Mouse (Mus musculus): ENCODE measurements around the gene Sgo2a. TPM values are rescaled to one million over a fixed set of nuclear protein-coding genes. Genes with fewer than 3 reads are reported as not detected.

Gene Sgo2a
- polyA plus RNA-seq, 1 experiment: 4.3 TPM

GRCm38 (mm10) chr1:58056939-58057338 lies 61.2 kb downstream of the Sgo2a start:
- Histone ChIP-seq H3K79me2 (ENCODE audit: control insufficient read depth, insufficient read depth) (no peaks in the 10 kb centered on the region), H3K36me3 (ENCODE audit: control insufficient read depth, insufficient read depth) (peaks cover 36% of the 10 kb centered on the region), H3ac (ENCODE audit: control insufficient read depth, insufficient read length, low read depth) (no peak overlapping the region), H3K27me3 (ENCODE audit: control insufficient read depth, insufficient read depth, insufficient read length) (no peaks in the 10 kb centered on the region), H3K79me3 (ENCODE audit: low read depth) (no peaks in the 10 kb centered on the region), H3K4me3 (ENCODE audit: insufficient read depth, poor library complexity, severe bottlenecking) (no peak overlapping the region)
- TF ChIP-seq MYOG (IDR thresholded peaks at IDR 0.05; ENCODE audit: control insufficient read depth, extremely low read depth, insufficient read length): no peak
- no peak for TF ChIP-seq CTCF (IDR thresholded peaks at IDR 0.05; ENCODE audit: control insufficient read depth, insufficient read depth, insufficient read length)
- TF ChIP-seq MAX (IDR thresholded peaks at IDR 0.05): no peak
- TF ChIP-seq FOSL1 (IDR thresholded peaks at IDR 0.05; ENCODE audit: insufficient read depth, low read length, poor library complexity, severe bottlenecking): no peak
- no peak for TF ChIP-seq USF1 (IDR thresholded peaks at IDR 0.05; ENCODE audit: low read depth)
- TF ChIP-seq CEBPB (IDR thresholded peaks at IDR 0.05; ENCODE audit: low read depth): no peak
- TF ChIP-seq MYOD1 (IDR thresholded peaks at IDR 0.05; ENCODE audit: control insufficient read depth, insufficient read length, low read depth): no peak

GRCm38 (mm10) chr1:58058846-58059245 lies 63.1 kb downstream of the Sgo2a start:
- H3ac ChIP-seq (ENCODE audit: control insufficient read depth, insufficient read length, low read depth): no peak overlapping the region
- TF ChIP-seq MYOG (IDR thresholded peaks at IDR 0.05; ENCODE audit: control insufficient read depth, extremely low read depth, insufficient read length): no peak
- no peak for TF ChIP-seq MAX (IDR thresholded peaks at IDR 0.05)

GRCm38 (mm10) chr1:58062131-58062530 lies 66.4 kb downstream of the Sgo2a start:
- Histone ChIP-seq H3K4me3 (ENCODE audit: insufficient read depth, poor library complexity, severe bottlenecking) (no peak overlapping the region), H3K27me3 (ENCODE audit: control insufficient read depth, insufficient read depth, insufficient read length) (no peaks in the 10 kb centered on the region), H3K79me2 (ENCODE audit: control insufficient read depth, insufficient read depth) (no peaks in the 10 kb centered on the region), H3ac (ENCODE audit: control insufficient read depth, insufficient read length, low read depth) (no peak overlapping the region), H3K36me3 (ENCODE audit: control insufficient read depth, insufficient read depth) (peaks cover 70% of the 10 kb centered on the region), H3K79me3 (ENCODE audit: low read depth) (no peaks in the 10 kb centered on the region)
- no peak for TF ChIP-seq MYOD1 (IDR thresholded peaks at IDR 0.05; ENCODE audit: control insufficient read depth, insufficient read length, low read depth)
- no peak for TF ChIP-seq FOSL1 (IDR thresholded peaks at IDR 0.05; ENCODE audit: insufficient read depth, low read length, poor library complexity, severe bottlenecking)
- TF ChIP-seq USF1 (IDR thresholded peaks at IDR 0.05; ENCODE audit: low read depth): no peak
- TF ChIP-seq MYOG (IDR thresholded peaks at IDR 0.05; ENCODE audit: control insufficient read depth, extremely low read depth, insufficient read length): no peak
- TF ChIP-seq CEBPB (IDR thresholded peaks at IDR 0.05; ENCODE audit: low read depth): no peak
- TF ChIP-seq CTCF (IDR thresholded peaks at IDR 0.05; ENCODE audit: control insufficient read depth, insufficient read depth, insufficient read length): no peak
- TF ChIP-seq MAX (IDR thresholded peaks at IDR 0.05): no peak

More at GRCm38 (mm10) chr1:58058846-58059245, 63.1 kb downstream of the Sgo2a start:
- H3K4me3 ChIP-seq (ENCODE audit: insufficient read depth, poor library complexity, severe bottlenecking): no peak overlapping the region
- peaks cover 54% of the 10 kb centered on the region for H3K36me3 ChIP-seq (ENCODE audit: control insufficient read depth, insufficient read depth)
- no peaks in the 10 kb centered on the region for H3K79me2 ChIP-seq (ENCODE audit: control insufficient read depth, insufficient read depth)
- no peaks in the 10 kb centered on the region for H3K27me3 ChIP-seq (ENCODE audit: control insufficient read depth, insufficient read depth, insufficient read length)
- no peaks in the 10 kb centered on the region for H3K79me3 ChIP-seq (ENCODE audit: low read depth)

- no peaks in the 10 kb centered on the region for H3K79me3 ChIP-seq (ENCODE audit: low read depth)
- H3K36me3 ChIP-seq (ENCODE audit: control insufficient read depth, insufficient read depth): peaks cover 75% of the 10 kb centered on the region
- H3K4me3 ChIP-seq (ENCODE audit: insufficient read depth, poor library complexity, severe bottlenecking): no peak overlapping the region
- no peak overlapping the region for H3ac ChIP-seq (ENCODE audit: control insufficient read depth, insufficient read length, low read depth)
- TF ChIP-seq FOSL1 (IDR thresholded peaks at IDR 0.05; ENCODE audit: insufficient read depth, low read length, poor library complexity, severe bottlenecking): no peak
- TF ChIP-seq CTCF (IDR thresholded peaks at IDR 0.05; ENCODE audit: control insufficient read depth, insufficient read depth, insufficient read length): no peak
- no peak for TF ChIP-seq MYOD1 (IDR thresholded peaks at IDR 0.05; ENCODE audit: control insufficient read depth, insufficient read length, low read depth)
- TF ChIP-seq CEBPB (IDR thresholded peaks at IDR 0.05; ENCODE audit: low read depth): no peak
- TF ChIP-seq MYOG (IDR thresholded peaks at IDR 0.05; ENCODE audit: control insufficient read depth, extremely low read depth, insufficient read length): no peak
- TF ChIP-seq MAX (IDR thresholded peaks at IDR 0.05): no peak
- no peak for TF ChIP-seq USF1 (IDR thresholded peaks at IDR 0.05; ENCODE audit: low read depth)
- H3K79me2 ChIP-seq (ENCODE audit: control insufficient read depth, insufficient read depth): no peaks in the 10 kb centered on the region
- no peaks in the 10 kb centered on the region for H3K27me3 ChIP-seq (ENCODE audit: control insufficient read depth, insufficient read depth, insufficient read length)
Observed at GRCm38 (mm10) chr1:58065151-58065550, 69.4 kb downstream of the Sgo2a start.

- TF ChIP-seq CEBPB (IDR thresholded peaks at IDR 0.05; ENCODE audit: low read depth) (no peak), MYOG (IDR thresholded peaks at IDR 0.05; ENCODE audit: control insufficient read depth, extremely low read depth, insufficient read length) (no peak), CTCF (IDR thresholded peaks at IDR 0.05; ENCODE audit: control insufficient read depth, insufficient read depth, insufficient read length) (no peak), FOSL1 (IDR thresholded peaks at IDR 0.05; ENCODE audit: insufficient read depth, low read length, poor library complexity, severe bottlenecking) (no peak), USF1 (IDR thresholded peaks at IDR 0.05; ENCODE audit: low read depth) (no peak), MYOD1 (IDR thresholded peaks at IDR 0.05; ENCODE audit: control insufficient read depth, insufficient read length, low read depth) (no peak), MAX (IDR thresholded peaks at IDR 0.05) (no peak)
- Histone ChIP-seq H3ac (ENCODE audit: control insufficient read depth, insufficient read length, low read depth) (no peak overlapping the region), H3K27me3 (ENCODE audit: control insufficient read depth, insufficient read depth, insufficient read length) (no peaks in the 10 kb centered on the region), H3K79me3 (ENCODE audit: low read depth) (no peaks in the 10 kb centered on the region), H3K36me3 (ENCODE audit: control insufficient read depth, insufficient read depth) (peaks cover 79% of the 10 kb centered on the region), H3K4me3 (ENCODE audit: insufficient read depth, poor library complexity, severe bottlenecking) (no peak overlapping the region), H3K79me2 (ENCODE audit: control insufficient read depth, insufficient read depth) (no peaks in the 10 kb centered on the region)
Observed at GRCm38 (mm10) chr1:58065606-58066005, 69.8 kb downstream of the Sgo2a start.

GRCm38 (mm10) chr1:58069181-58069580 lies 73.4 kb downstream of the Sgo2a start:
- no peak for TF ChIP-seq MYOD1 (IDR thresholded peaks at IDR 0.05; ENCODE audit: control insufficient read depth, insufficient read length, low read depth)
- no peak for TF ChIP-seq USF1 (IDR thresholded peaks at IDR 0.05; ENCODE audit: low read depth)
- TF ChIP-seq FOSL1 (IDR thresholded peaks at IDR 0.05; ENCODE audit: insufficient read depth, low read length, poor library complexity, severe bottlenecking): no peak
- no peak for TF ChIP-seq CTCF (IDR thresholded peaks at IDR 0.05; ENCODE audit: control insufficient read depth, insufficient read depth, insufficient read length)
- TF ChIP-seq CEBPB (IDR thresholded peaks at IDR 0.05; ENCODE audit: low read depth): no peak
- no peak for TF ChIP-seq MAX (IDR thresholded peaks at IDR 0.05)
- no peak for TF ChIP-seq MYOG (IDR thresholded peaks at IDR 0.05; ENCODE audit: control insufficient read depth, extremely low read depth, insufficient read length)
- Histone ChIP-seq H3K79me2 (ENCODE audit: control insufficient read depth, insufficient read depth) (no peaks in the 10 kb centered on the region), H3K79me3 (ENCODE audit: low read depth) (no peaks in the 10 kb centered on the region)

More at GRCm38 (mm10) chr1:58069181-58069580, 73.4 kb downstream of the Sgo2a start:
- Histone ChIP-seq H3ac (ENCODE audit: control insufficient read depth, insufficient read length, low read depth) (no peak overlapping the region), H3K4me3 (ENCODE audit: insufficient read depth, poor library complexity, severe bottlenecking) (no peak overlapping the region), H3K36me3 (ENCODE audit: control insufficient read depth, insufficient read depth) (peaks cover 82% of the 10 kb centered on the region), H3K27me3 (ENCODE audit: control insufficient read depth, insufficient read depth, insufficient read length) (no peaks in the 10 kb centered on the region)

Measured in C2C12 (cell line).